Mouse (Mus musculus): ENCODE measurements around the gene Lefty2.

DNA sequence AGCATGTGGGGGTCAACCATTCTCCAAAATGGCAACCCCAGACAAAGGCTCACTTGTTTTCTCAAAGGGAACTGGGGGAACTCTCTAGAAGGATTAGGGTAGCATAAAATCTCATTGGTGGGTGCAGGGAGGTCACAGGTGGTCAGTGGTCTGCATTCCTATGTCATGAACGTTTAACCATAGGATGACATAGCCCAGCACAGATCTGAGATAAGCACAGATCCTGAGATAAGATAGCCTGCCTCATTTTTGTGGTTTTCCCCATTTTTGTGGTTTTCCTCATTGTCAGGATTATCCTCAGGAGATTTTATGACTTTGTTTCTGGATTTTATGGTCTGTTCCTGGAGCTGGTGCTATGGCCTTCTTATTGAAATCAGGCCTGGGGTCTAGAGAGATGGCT is 24.1 kb downstream of the Lefty2 start:
- TF ChIP-seq CTCF (conservative IDR thresholded peaks at IDR 0.05; ENCODE audit: insufficient read depth, insufficient read length, low read depth, low read length), result no peak
- no peak for TF ChIP-seq POLR2A (IDR thresholded peaks at IDR 0.05; ENCODE audit: low read depth, low read length)

All from kidney, adult 2 months (tissue).